Mouse (Mus musculus) lung, adult 2 months (tissue): ENCODE data around the gene Tmem88.

Experiments used
- CTCF ChIP-seq: fragments of 200-500 bp; IDR thresholded peaks from 2 replicates; pipeline ENCODE4 v1.5.1; 2011; ENCODE audit warnings: mild to moderate bottlenecking, low read length, control low read depth; ENCODE audit not compliant: insufficient read depth
- POLR2A ChIP-seq: fragments of 200-500 bp; IDR thresholded peaks from 2 replicates; pipeline ENCODE4 v1.6.1; 2011; ENCODE audit warnings: low read depth, mild to moderate bottlenecking, control low read depth, low read length, borderline replicate concordance; ENCODE audit errors: extremely low read depth

DNA sequence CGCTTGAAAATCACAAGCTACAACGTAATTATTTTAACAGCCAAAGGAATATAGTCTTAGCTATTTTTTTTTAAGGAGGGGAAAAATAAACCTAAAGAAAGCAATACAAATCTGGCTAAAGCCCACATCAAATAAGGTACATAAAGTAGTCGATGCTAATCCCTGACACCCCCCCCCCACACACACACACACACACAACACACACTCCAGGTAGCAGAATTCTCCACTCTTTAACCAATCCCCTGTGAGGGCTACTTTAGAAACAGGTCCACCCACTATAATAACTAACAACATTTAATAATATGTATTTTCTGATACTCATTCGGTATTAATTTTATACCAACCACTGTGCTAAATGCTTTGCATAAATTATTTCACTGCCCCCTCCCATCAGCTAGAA is 18.5 kb upstream of the Tmem88 start:
- TF ChIP-seq CTCF (no peak), POLR2A (no peak)
